ENCODE assay signal across 9 mouse cellular contexts in genomic region chr15:83779387-83779786, GRCm38 (mm10). TPM values are rescaled to one million over a fixed set of nuclear protein-coding genes. Genes with fewer than 3 reads are reported as not detected.
DNase-seq lines count a peak whose midpoint lies in the region; ATAC-seq and TF ChIP-seq lines count a peak whose summit lies in the region.
"Had no signal": no experiment of that assay in that cellular context is flagged by ENCODE, and none has a peak within 500 bp of the region (broad histone marks: within the 10 kb centered on the region; RNA-seq: fewer than 3 reads in every experiment).

Gene Mpped1 (plus strand): TSS chr15:83779467.

- peak within 1 kb of the TSS; percentile 51 for H3K4me3 ChIP-seq in heart, embryonic 15.5 days
- H3K4me3 ChIP-seq in cortical plate, adult 2 months (ENCODE audit: insufficient read depth, low read length): peak within 1 kb of the TSS; percentile 59
- H3K4me3 ChIP-seq in hindbrain, postnatal 0 days (ENCODE audit: low read length): peak within 1 kb of the TSS; percentile 60
- peak within 1 kb of the TSS; percentile 68 for H3K4me3 ChIP-seq in midbrain, embryonic 11.5 days (ENCODE audit: low read depth, low read length)
- H3K4me3 ChIP-seq: erythroblast, embryonic 14.5 days had no signal

- no peak within 1 kb of the TSS for H3K27ac ChIP-seq in heart, embryonic 15.5 days
- peak within 1 kb of the TSS; percentile 69 for H3K27ac ChIP-seq in cortical plate, adult 2 months (ENCODE audit: insufficient read depth, low read length)
- H3K27ac ChIP-seq in hindbrain, postnatal 0 days: no peak within 1 kb of the TSS
- no peak within 1 kb of the TSS for H3K27ac ChIP-seq in midbrain, embryonic 11.5 days (ENCODE audit: low read depth, low read length)

- peaks cover 100% of the 10 kb centered on the region for H3K27me3 ChIP-seq in heart, embryonic 15.5 days
- H3K27me3 ChIP-seq in hindbrain, postnatal 0 days (ENCODE audit: insufficient read depth, low read length): no peaks in the 10 kb centered on the region; the same call in 1 of the 2 replicates
- H3K27me3 ChIP-seq in midbrain, embryonic 11.5 days (ENCODE audit: control insufficient read depth, insufficient read depth, low read length): peaks cover 18% of the 10 kb centered on the region

- H3K9me3 ChIP-seq in heart, embryonic 15.5 days (replicated peaks): no peaks in the 10 kb centered on the region
- H3K9me3 ChIP-seq in hindbrain, postnatal 0 days (ENCODE audit: low read length): no peaks in the 10 kb centered on the region
- no peaks in the 10 kb centered on the region for H3K9me3 ChIP-seq in midbrain, embryonic 11.5 days (ENCODE audit: control insufficient read depth, low read length)

- WGBS in heart, embryonic 15.5 days: 2% methylated on average over 31 of the region's 37 CpGs
- 5% methylated on average over 25 of the region's 37 CpGs for WGBS in hindbrain, postnatal 0 days
- 3% methylated on average over 28 of the region's 37 CpGs for WGBS in midbrain, embryonic 11.5 days

- H3K36me3 ChIP-seq in heart, embryonic 15.5 days: no peaks in the 10 kb centered on the region
- no peaks in the 10 kb centered on the region for H3K36me3 ChIP-seq in hindbrain, postnatal 0 days (ENCODE audit: insufficient read depth, low read length)
- no peaks in the 10 kb centered on the region for H3K36me3 ChIP-seq in midbrain, embryonic 11.5 days (ENCODE audit: control insufficient read depth, insufficient read depth, low read length)

- H3K4me2 ChIP-seq in heart, embryonic 15.5 days: peak within 1 kb of the TSS; percentile 90
- peak within 1 kb of the TSS; percentile 94 for H3K4me2 ChIP-seq in hindbrain, postnatal 0 days (ENCODE audit: low read depth, low read length)
- H3K4me2 ChIP-seq in midbrain, embryonic 11.5 days: peak within 1 kb of the TSS; percentile 68

- no peak within 1 kb of the TSS for H3K9ac ChIP-seq in heart, embryonic 15.5 days
- H3K9ac ChIP-seq in hindbrain, postnatal 0 days (replicated peaks; ENCODE audit: low read length): peak within 1 kb of the TSS; percentile 72
- peak within 1 kb of the TSS; percentile 78 for H3K9ac ChIP-seq in midbrain, embryonic 11.5 days (ENCODE audit: low read length)

- TF ChIP-seq CTCF in cortical plate, adult 2 months (IDR thresholded peaks at IDR 0.05; ENCODE audit: extremely low read depth, insufficient read depth, low read length): no peak
- no peak for TF ChIP-seq CTCF in hindbrain, postnatal 0 days (IDR thresholded peaks at IDR 0.05; ENCODE audit: low read depth)

- no peak for TF ChIP-seq POLR2A in cortical plate, adult 2 months (IDR thresholded peaks at IDR 0.05; ENCODE audit: extremely low read depth, insufficient read depth, low read length)

- H3K4me1 ChIP-seq in heart, embryonic 15.5 days (replicated peaks): 0 out of 2 replicates have a peak, but pooled peaks cover 5% of the 10 kb centered on the region
- peaks cover 9% of the 10 kb centered on the region for H3K4me1 ChIP-seq in cortical plate, adult 2 months (ENCODE audit: control insufficient read depth, insufficient read depth, low read length)
- H3K4me1 ChIP-seq in hindbrain, postnatal 0 days (ENCODE audit: insufficient read depth, low read length): 0 out of 2 replicates have a peak, but pooled peaks cover 4% of the 10 kb centered on the region
- H3K4me1 ChIP-seq in midbrain, embryonic 11.5 days (ENCODE audit: control insufficient read depth, insufficient read depth, low read length): 0 out of 2 replicates have a peak, but pooled peaks cover 3% of the 10 kb centered on the region

- ATAC-seq in heart, embryonic 15.5 days (replicated peaks; ENCODE audit: insufficient number of reproducible peaks, insufficient read depth, low FRiP score, low read depth): no peak
- ATAC-seq in hindbrain, postnatal 0 days: peak; percentile 51; the same call in 1 of the 2 replicates
- ATAC-seq in midbrain, embryonic 11.5 days (ENCODE audit: low FRiP score): peak; percentile 45

- no peak for DNase-seq in heart, adult 8-10 months (ENCODE audit: low spot score)
- peak; percentile 45 for DNase-seq in hindbrain, postnatal 0 days (ENCODE audit: low spot score)
- DNase-seq in midbrain, embryonic 11.5 days (ENCODE audit: low spot score, missing footprints): peak; percentile 88
- DNase-seq in adrenal gland, postnatal 25 days: no peak
- DNase-seq in kidney, postnatal 4 days: no peak
- no peak for DNase-seq in gastrocnemius, postnatal 10 days

RNA-seq across cellular contexts. Expression of gene Mpped1, which starts in this region (rescaled TPM):
- polyA plus RNA-seq in heart, embryonic 15.5 days (2015; fragmentation: Nextera tagmentation; extraction: Ambion mirVana): 0.15 and 0.20 TPM in 2 replicates
- total RNA-seq in heart, adult 8-10 months (2022): not detected
- 160 and 176 TPM in 2 replicates for polyA plus RNA-seq in cortical plate, adult 2 months (2012; rRNA removed)
- total RNA-seq in hindbrain, postnatal 0 days (2014; rRNA removed): 31.4 and 48.3 TPM in 2 replicates
- 13.5 and 14.2 TPM in 2 replicates for polyA plus RNA-seq in hindbrain, postnatal 0 days (2015; fragmentation: Nextera tagmentation; extraction: Ambion mirVana)
- 6.3 and 8.0 TPM in 2 replicates for polyA plus RNA-seq in midbrain, embryonic 11.5 days (2014; fragmentation: Nextera tagmentation; extraction: Ambion mirVana)
- total RNA-seq in adrenal gland, postnatal 25 days (2021): not detected in 2 replicates
- under 1 TPM; 0.45 TPM for total RNA-seq in gastrocnemius, postnatal 10 days (2021)
- polyA plus RNA-seq: erythroblast, embryonic 14.5 days had no signal

Comparison
In these comparisons a context has a peak if more than half of its experiments do, and no peak if none do; other contexts are left out.
1. RNA of gene Mpped1 (total RNA-seq): 31.4 to 48.3 TPM in hindbrain, postnatal 0 days; 0.45 TPM in gastrocnemius, postnatal 10 days, not detected in heart, adult 8-10 months and not detected in adrenal gland, postnatal 25 days; every median in the first group is over 10 times any median in the second.
2. RNA of gene Mpped1 (polyA plus RNA-seq): 160 to 176 TPM in cortical plate, adult 2 months; 13.5 to 14.2 TPM in hindbrain, postnatal 0 days, 6.3 to 8.0 TPM in midbrain, embryonic 11.5 days and 0.15 to 0.20 TPM in heart, embryonic 15.5 days; every median in the first group is over 10 times any median in the second.
3. DNase-seq: peak in hindbrain, postnatal 0 days (single experiment) and midbrain, embryonic 11.5 days (single experiment); none in heart, adult 8-10 months (single experiment), adrenal gland, postnatal 25 days (single experiment), kidney, postnatal 4 days (0 of 2) and gastrocnemius, postnatal 10 days (single experiment).
4. Peak in every context shown above with its lines, with median percentiles within 50 percentile points of each other: H3K4me2 ChIP-seq and H3K4me3 ChIP-seq.